Mouse (Mus musculus) small intestine, adult 2 months (tissue): Measurements from ENCODE around the gene 4930578C19Rik.

Experiments
- CTCF ChIP-seq: fragments of 200-500 bp; IDR thresholded peaks from 2 replicates; pipeline ENCODE4 v1.5.1; 2012; ENCODE audit warnings: low read depth, mild to moderate bottlenecking, control low read depth, inconsistent platforms, low read length, moderate library complexity, mixed read lengths; ENCODE audit not compliant: insufficient replicate concordance, insufficient read length; ENCODE audit errors: extremely low read depth
- POLR2A ChIP-seq: fragments of 200-500 bp; IDR thresholded peaks from 2 replicates; pipeline ENCODE4 v1.6.1; 2012; ENCODE audit warnings: low read depth, mild to moderate bottlenecking, control low read depth, inconsistent platforms, low read length, moderate library complexity

- no peak for TF ChIP-seq POLR2A
- TF ChIP-seq CTCF, result no peak
Observed at GRCm38 (mm10) chrX:18420161-18420784, 40.9 kb downstream of the 4930578C19Rik start.
